Mouse (Mus musculus) heart, embryonic 15.5 days (tissue): ENCODE data around the gene Bicd2. TPM values are rescaled to one million over a fixed set of nuclear protein-coding genes. Genes with fewer than 3 reads are reported as not detected.

Experiments
- ATAC-seq: fragments of 200-750 bp; cut with Nextera tagmentation; replicated peaks from 2 replicates; pipeline ENCODE4 v1.8.0; 2017; ENCODE audit warnings: low read depth, moderate TSS enrichment; ENCODE audit not compliant: insufficient number of reproducible peaks, insufficient read depth, low FRiP score
- H3K27ac ChIP-seq: fragments of 300-500 bp; sonication (generic); 2 replicates; pipeline ENCODE4 v1.5.1; 2015; ENCODE audit warnings: mild to moderate bottlenecking, inconsistent platforms
- H3K27me3 ChIP-seq: fragments of 300-500 bp; sonication (generic); 2 replicates; pipeline ENCODE4 v1.6.1; 2015; ENCODE audit warnings: inconsistent platforms
- H3K36me3 ChIP-seq: fragments of 300-500 bp; sonication (generic); 2 replicates; pipeline ENCODE4 v1.6.1; 2015; ENCODE audit warnings: mild to moderate bottlenecking, inconsistent platforms
- H3K4me1 ChIP-seq: fragments of 300-500 bp; sonication (generic); replicated peaks from 2 replicates; pipeline ENCODE4 v1.6.1; 2015; ENCODE audit warnings: inconsistent platforms
- H3K4me2 ChIP-seq: fragments of 300-500 bp; sonication (generic); 2 replicates; pipeline ENCODE4 v1.6.1; 2015; ENCODE audit warnings: inconsistent platforms, mild to moderate bottlenecking, moderate library complexity
- H3K4me3 ChIP-seq: fragments of 300-500 bp; sonication (generic); 2 replicates; pipeline ENCODE4 v1.5.1; 2015; ENCODE audit warnings: mild to moderate bottlenecking, inconsistent platforms
- H3K9ac ChIP-seq: fragments of 300-500 bp; sonication (generic); 2 replicates; pipeline ENCODE4 v1.6.1; 2015; ENCODE audit warnings: mild to moderate bottlenecking, inconsistent platforms
- H3K9me3 ChIP-seq: fragments of 300-500 bp; sonication (generic); replicated peaks from 2 replicates; pipeline ENCODE4 v1.6.1; 2016; ENCODE audit warnings: inconsistent platforms
- WGBS: fragments of 180-500 bp; shearing (Covaris S2); methylation state at CpG from one replicate; pipeline ENCODE4 v1.1.7; 2015; ENCODE audit warnings: mixed read lengths; 5-methylcytosine and 5-hydroxymethylcytosine counted together
- polyA plus RNA-seq: library from polyadenylated mRNA; unstranded; fragments of >200 nt; fragmentation: Nextera tagmentation; extraction: Ambion mirVana; gene quantifications from 2 replicates; pipeline ENCODE4 v1.2.1, GENCODE M21; 2015

Bicd2 gene
- 47.4 and 48.2 TPM in 2 replicates for polyA plus RNA-seq

GRCm38 (mm10) chr13:49341012-49341830 lies at the start of gene Bicd2:
Gene Bicd2 (plus strand): TSS chr13:49341585.
- H3K4me1 ChIP-seq = peaks cover 50% of the 10 kb centered on the region

GRCm38 (mm10) chr13:49291949-49292348 lies 49.4 kb upstream of the Bicd2 start:
- no peaks in the 10 kb centered on the region for H3K27me3 ChIP-seq

More at GRCm38 (mm10) chr13:49341012-49341830, at the start of gene Bicd2:
- H3K4me2 ChIP-seq = peak within 1 kb of the TSS; percentile 71
- H3K36me3 ChIP-seq = no peaks in the 10 kb centered on the region
- H3K4me3 ChIP-seq = peak within 1 kb of the TSS; percentile 79
- H3K9me3 ChIP-seq = no peaks in the 10 kb centered on the region
- peak within 1 kb of the TSS; percentile 76 for H3K27ac ChIP-seq
- H3K9ac ChIP-seq = peak within 1 kb of the TSS; percentile 92
- no peaks in the 10 kb centered on the region for H3K27me3 ChIP-seq
- under 1% methylated on average over 73 of the region's 74 CpGs for WGBS
- peak; percentile 97 for ATAC-seq

GRCm38 (mm10) chr13:49294108-49294507 lies 47.3 kb upstream of the Bicd2 start:
- no peak for ATAC-seq
- no peaks in the 10 kb centered on the region for H3K27me3 ChIP-seq
- H3K9me3 ChIP-seq = no peaks in the 10 kb centered on the region
- no peaks in the 10 kb centered on the region for H3K4me1 ChIP-seq
- WGBS = 68% methylated on average over 9 of the region's 9 CpGs
- no peak overlapping the region for H3K27ac ChIP-seq
- no peak overlapping the region for H3K9ac ChIP-seq
- no peaks in the 10 kb centered on the region for H3K36me3 ChIP-seq
- H3K4me2 ChIP-seq = no peak overlapping the region
- no peak overlapping the region for H3K4me3 ChIP-seq

More at GRCm38 (mm10) chr13:49291949-49292348, 49.4 kb upstream of the Bicd2 start:
- ATAC-seq = no peak
- Histone ChIP-seq H3K4me3 (no peak overlapping the region), H3K36me3 (no peaks in the 10 kb centered on the region), H3K4me1 (no peaks in the 10 kb centered on the region), H3K9me3 (no peaks in the 10 kb centered on the region), H3K4me2 (no peak overlapping the region), H3K27ac (no peak overlapping the region), H3K9ac (no peak overlapping the region)
- 85% methylated on average over 6 of the region's 6 CpGs for WGBS

- no peak overlapping the region for H3K27ac ChIP-seq
- H3K9me3 ChIP-seq = no peaks in the 10 kb centered on the region
- no peak overlapping the region for H3K4me2 ChIP-seq
- H3K27me3 ChIP-seq = no peaks in the 10 kb centered on the region
- ATAC-seq = no peak
- no peak overlapping the region for H3K9ac ChIP-seq
- H3K36me3 ChIP-seq = no peaks in the 10 kb centered on the region
- H3K4me1 ChIP-seq = no peaks in the 10 kb centered on the region
- WGBS = 77% methylated on average over 7 of the region's 7 CpGs
- no peak overlapping the region for H3K4me3 ChIP-seq
Observed at GRCm38 (mm10) chr13:49296270-49296669, 45.1 kb upstream of the Bicd2 start.

- ATAC-seq = no peak
- Histone ChIP-seq H3K4me2 (no peak overlapping the region), H3K27me3 (no peaks in the 10 kb centered on the region), H3K9ac (no peak overlapping the region), H3K4me1 (no peaks in the 10 kb centered on the region), H3K36me3 (no peaks in the 10 kb centered on the region), H3K9me3 (no peaks in the 10 kb centered on the region), H3K4me3 (no peak overlapping the region), H3K27ac (no peak overlapping the region)
- WGBS = 67% methylated on average over 14 of the region's 14 CpGs
Observed at GRCm38 (mm10) chr13:49298514-49299381, 42.6 kb upstream of the Bicd2 start.

GRCm38 (mm10) chr13:49300771-49301170 lies 40.6 kb upstream of the Bicd2 start:
- H3K36me3 ChIP-seq = no peaks in the 10 kb centered on the region
- no peaks in the 10 kb centered on the region for H3K9me3 ChIP-seq
- WGBS = 59% methylated on average over 1 of the region's 1 CpGs
- ATAC-seq = no peak
- H3K9ac ChIP-seq = no peak overlapping the region
- H3K27me3 ChIP-seq = no peaks in the 10 kb centered on the region
- no peak overlapping the region for H3K27ac ChIP-seq
- no peak overlapping the region for H3K4me2 ChIP-seq
- no peak overlapping the region for H3K4me3 ChIP-seq
- no peaks in the 10 kb centered on the region for H3K4me1 ChIP-seq

- Histone ChIP-seq H3K36me3 (no peaks in the 10 kb centered on the region), H3K4me1 (peaks cover 18% of the 10 kb centered on the region), H3K9ac (peak overlapping the region; percentile 13; the same call in 1 of the 2 replicates), H3K9me3 (no peaks in the 10 kb centered on the region), H3K4me2 (peak overlapping the region; percentile 47), H3K27me3 (no peaks in the 10 kb centered on the region), H3K4me3 (peak overlapping the region; percentile 23), H3K27ac (peak overlapping the region; percentile 81)
- peak; percentile 16; the same call in 1 of the 2 replicates for ATAC-seq
- WGBS = 32% methylated on average over 7 of the region's 7 CpGs
Observed at GRCm38 (mm10) chr13:49306771-49307310, 34.5 kb upstream of the Bicd2 start.

- H3K4me1 ChIP-seq = peaks cover 18% of the 10 kb centered on the region
- WGBS = 3% methylated on average over 10 of the region's 10 CpGs
- no peaks in the 10 kb centered on the region for H3K9me3 ChIP-seq
- H3K36me3 ChIP-seq = no peaks in the 10 kb centered on the region
- peak overlapping the region; percentile 23 for H3K4me3 ChIP-seq
- peak overlapping the region; percentile 10; the same call in 1 of the 2 replicates for H3K9ac ChIP-seq
- H3K27ac ChIP-seq = peak overlapping the region; percentile 81
- peak overlapping the region; percentile 47 for H3K4me2 ChIP-seq
- H3K27me3 ChIP-seq = no peaks in the 10 kb centered on the region
- ATAC-seq = peak; percentile 78
Observed at GRCm38 (mm10) chr13:49307311-49307969, 33.9 kb upstream of the Bicd2 start.

- H3K9me3 ChIP-seq = no peaks in the 10 kb centered on the region
- no peaks in the 10 kb centered on the region for H3K27me3 ChIP-seq
- WGBS = 87% methylated on average over 4 of the region's 4 CpGs
- H3K9ac ChIP-seq = no peak overlapping the region
- peak overlapping the region; percentile 12; the same call in 1 of the 2 replicates for H3K4me3 ChIP-seq
- H3K4me1 ChIP-seq = peaks cover 18% of the 10 kb centered on the region
- peak overlapping the region; percentile 81 for H3K27ac ChIP-seq
- H3K36me3 ChIP-seq = no peaks in the 10 kb centered on the region
- ATAC-seq = no peak
- H3K4me2 ChIP-seq = peak overlapping the region; percentile 47; the same call in 1 of the 2 replicates
Observed at GRCm38 (mm10) chr13:49308206-49308605, 33.2 kb upstream of the Bicd2 start.

- peak overlapping the region; percentile 12; the same call in 1 of the 2 replicates for H3K4me3 ChIP-seq
- no peaks in the 10 kb centered on the region for H3K36me3 ChIP-seq
- peaks cover 18% of the 10 kb centered on the region for H3K4me1 ChIP-seq
- H3K27me3 ChIP-seq = no peaks in the 10 kb centered on the region
- H3K4me2 ChIP-seq = peak overlapping the region; percentile 47; the same call in 1 of the 2 replicates
- H3K9ac ChIP-seq = no peak overlapping the region
- peak overlapping the region; percentile 33 for H3K27ac ChIP-seq
- H3K9me3 ChIP-seq = no peaks in the 10 kb centered on the region
- 73% methylated on average over 16 of the region's 16 CpGs for WGBS
- no peak for ATAC-seq
Observed at GRCm38 (mm10) chr13:49308861-49309403, 32.5 kb upstream of the Bicd2 start.
